Mouse (Mus musculus) heart, adult 2 months (tissue): ENCODE measurements at regions not wholly inside any gene's neighbourhood (a gene's known extent, or its start where the extent isn't known, plus 50 kb on each side); places are given as distances from the start of the nearest gene placed in this dataset.

Source experiments
- EP300 ChIP-seq: fragments of 200-500 bp; IDR thresholded peaks from 2 replicates; pipeline ENCODE4 v1.6.1; 2011; ENCODE audit warnings: low read depth, low read length, control low read depth; ENCODE audit not compliant: insufficient read depth
- POLR2A ChIP-seq: fragments of 200-500 bp; IDR thresholded peaks from 2 replicates; pipeline ENCODE4 v1.6.1; 2011; ENCODE audit warnings: mild to moderate bottlenecking, low read depth, low read length, control low read depth; ENCODE audit not compliant: insufficient read depth

GRCm38 (mm10) chr17:27333593-27333992, 129.3 kb upstream of the Lemd2 start:
- TF ChIP-seq EP300 (no peak), POLR2A (no peak)
